Mouse (Mus musculus) forebrain, postnatal 0 days (tissue): Measurements from ENCODE around the gene Upb1. TPM values are rescaled to one million over a fixed set of nuclear protein-coding genes. Genes with fewer than 3 reads are reported as not detected.
"Not testable (repeated sequence)": the region's sequence is repeated elsewhere in the genome, so short reads cannot be mapped to it uniquely, and the experiment has no call there.

Experiments
- ATAC-seq: fragments of 200-750 bp; cut with Nextera tagmentation; 2 replicates; pipeline ENCODE4 v1.8.0; 2017; ENCODE audit warnings: mild to moderate bottlenecking, moderate library complexity
- DNase-seq: peaks from one replicate; pipeline ENCODE4 v3.0.0-alpha.2; 2015
- H3K27ac ChIP-seq: fragments of 300-500 bp; sonication (generic); 2 replicates; pipeline ENCODE4 v1.5.1; 2014; ENCODE audit warnings: low read depth, mild to moderate bottlenecking, antibody characterized with exemption, low read length, moderate library complexity, mixed read lengths
- H3K27me3 ChIP-seq: fragments of 300-500 bp; sonication (generic); 2 replicates; pipeline ENCODE4 v1.6.1; 2014; ENCODE audit warnings: mild to moderate bottlenecking, low read length, mixed read lengths; ENCODE audit not compliant: insufficient read depth
- H3K36me3 ChIP-seq: fragments of 300-500 bp; sonication (generic); 2 replicates; pipeline ENCODE4 v1.6.1; 2014; ENCODE audit warnings: mild to moderate bottlenecking, moderate library complexity; ENCODE audit not compliant: insufficient read depth
- H3K4me1 ChIP-seq: fragments of 300-500 bp; sonication (generic); 2 replicates; pipeline ENCODE4 v1.6.1; 2014; ENCODE audit warnings: antibody characterized with exemption; ENCODE audit not compliant: insufficient read depth
- H3K4me2 ChIP-seq: fragments of 300-500 bp; sonication (generic); 2 replicates; pipeline ENCODE4 v1.6.1; 2014; ENCODE audit warnings: low read depth, mild to moderate bottlenecking, moderate library complexity
- H3K4me3 ChIP-seq: fragments of 300-500 bp; sonication (generic); 2 replicates; pipeline ENCODE4 v1.5.1; 2014; ENCODE audit warnings: low read depth, low read length, mixed read lengths
- H3K9ac ChIP-seq: fragments of 300-500 bp; sonication (generic); 2 replicates; pipeline ENCODE4 v1.6.1; 2014; ENCODE audit warnings: mild to moderate bottlenecking
- H3K9me3 ChIP-seq: fragments of 300-500 bp; sonication (generic); 2 replicates; pipeline ENCODE4 v1.6.1; 2016; ENCODE audit warnings: low read length
- CTCF ChIP-seq: sonication (generic); IDR thresholded peaks from 2 replicates; pipeline ENCODE4 v1.5.1; 2016; ENCODE audit warnings: antibody characterized with exemption, control low read depth, low read depth
- WGBS: fragments of 180-500 bp; shearing (Covaris S2); extraction: QIAGEN DNeasy Blood & Tissue Kit; methylation state at CpG from one replicate; pipeline ENCODE4 v1.1.7; 2014; 5-methylcytosine and 5-hydroxymethylcytosine counted together
- polyA plus RNA-seq: library from polyadenylated mRNA; unstranded; fragments of >200 nt; fragmentation: Nextera tagmentation; extraction: Ambion mirVana; gene quantifications from 2 replicates; pipeline ENCODE4 v1.2.1, GENCODE M21; 2015
- total RNA-seq: library from RNA; depleted of rRNA; stranded (reverse); fragments of >200 nt; gene quantifications from 2 replicates; pipeline ENCODE4 v1.2.3, GENCODE M21; 2014

Gene Upb1
- total and polyA plus RNA-seq, 2 experiments from 2014 or later, result 0.58 to 0.62 TPM

DNA sequence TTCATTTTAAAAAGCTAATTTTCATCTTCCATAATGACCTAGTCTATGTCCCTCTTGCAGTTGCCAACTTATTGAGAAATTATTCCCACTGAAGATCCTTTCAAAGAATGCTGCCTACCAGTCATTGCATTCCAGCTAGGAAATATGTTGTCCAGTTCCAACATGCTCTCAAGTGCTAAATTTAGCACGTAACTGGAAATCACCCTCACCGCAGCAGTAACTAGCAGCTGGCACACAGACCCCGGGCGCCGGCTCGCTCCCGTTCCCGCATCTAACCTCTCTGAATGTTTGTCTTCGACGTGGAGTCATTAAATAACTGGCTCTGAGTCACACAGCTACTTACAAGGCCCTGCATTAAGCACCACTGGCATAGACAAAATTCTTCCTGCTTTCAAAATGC is 22.2 kb upstream of the Upb1 start:
- WGBS, result 73% methylated on average over 10 of the region's 10 CpGs

DNA sequence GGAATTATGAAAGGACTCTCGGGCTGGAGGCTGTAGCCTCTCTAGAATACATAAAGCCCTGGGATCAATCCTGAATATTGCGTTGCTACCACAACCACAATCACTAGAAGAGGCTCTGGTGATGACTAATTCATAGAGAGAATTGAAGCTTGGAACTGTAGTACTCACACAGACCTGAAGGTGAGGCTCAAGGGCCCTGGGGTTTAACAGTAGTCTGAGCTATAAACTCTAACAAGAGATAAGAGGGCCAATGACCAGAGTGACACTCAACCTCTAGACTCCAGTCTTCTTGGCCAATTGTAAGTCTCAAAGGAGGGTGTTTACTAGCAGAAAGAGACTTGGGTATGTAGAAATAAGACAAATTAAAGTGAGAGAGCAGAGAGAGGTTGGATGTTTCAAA is 10.8 kb upstream of the Upb1 start:
- 74% methylated on average over 2 of the region's 2 CpGs for WGBS
- H3K4me2 ChIP-seq, result no peak overlapping the region
- H3K4me3 ChIP-seq, result no peak overlapping the region
- no peak for DNase-seq
- TF ChIP-seq CTCF, result no peak
- no peaks in the 10 kb centered on the region for H3K9me3 ChIP-seq
- H3K4me1 ChIP-seq, result no peaks in the 10 kb centered on the region
- no peak overlapping the region for H3K27ac ChIP-seq
- no peak for ATAC-seq
- H3K9ac ChIP-seq, result no peak overlapping the region
- H3K36me3 ChIP-seq, result no peaks in the 10 kb centered on the region
- no peaks in the 10 kb centered on the region for H3K27me3 ChIP-seq

More for the DNA sequence above, 22.2 kb upstream of the Upb1 start:
- no peaks in the 10 kb centered on the region for H3K4me1 ChIP-seq
- no peak overlapping the region for H3K4me3 ChIP-seq
- no peak for TF ChIP-seq CTCF
- H3K27ac ChIP-seq, result no peak overlapping the region
- H3K27me3 ChIP-seq, result no peaks in the 10 kb centered on the region
- ATAC-seq (no peak), DNase-seq (no peak)
- no peak overlapping the region for H3K9ac ChIP-seq
- H3K4me2 ChIP-seq, result no peak overlapping the region
- no peaks in the 10 kb centered on the region for H3K9me3 ChIP-seq
- no peaks in the 10 kb centered on the region for H3K36me3 ChIP-seq

DNA sequence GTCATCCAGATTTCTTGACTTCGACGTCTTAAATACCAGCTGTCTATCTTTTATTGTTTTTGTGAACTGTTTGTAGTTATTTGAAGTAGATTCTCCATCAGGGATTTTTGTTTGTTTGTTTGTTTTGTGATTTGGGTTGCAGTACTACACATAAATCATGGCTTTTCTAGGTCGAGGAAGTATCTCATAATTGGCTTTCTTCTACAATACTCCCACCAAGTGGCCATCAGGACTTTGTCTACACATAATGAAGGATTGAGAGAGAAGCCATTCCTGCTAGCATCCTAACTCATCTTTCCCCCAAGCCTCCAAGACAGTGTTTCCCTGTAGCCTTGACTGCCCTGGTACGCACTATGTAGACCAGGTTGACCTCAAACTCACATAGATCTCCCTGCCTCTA is 10.1 kb upstream of the Upb1 start:
- WGBS, result 90% methylated on average over 4 of the region's 4 CpGs

DNA sequence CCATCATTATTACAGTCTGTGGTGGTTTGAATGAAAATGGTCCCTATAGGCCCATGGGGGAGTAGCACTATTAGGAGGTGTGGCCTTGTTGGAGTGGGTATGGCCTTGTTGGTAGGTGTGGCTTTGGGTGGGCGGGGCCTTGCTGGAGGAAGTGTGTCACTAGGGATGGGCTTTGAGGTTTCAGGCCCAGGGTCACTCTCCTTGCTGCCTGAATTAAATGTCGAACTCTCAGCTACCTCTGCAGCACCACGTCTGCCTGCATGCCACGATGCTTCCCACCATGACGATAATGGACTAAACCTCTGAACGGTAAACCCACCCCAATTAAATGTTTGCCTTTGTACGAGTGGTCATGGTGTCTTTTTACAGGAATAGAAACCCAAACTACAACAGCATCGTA is 6.1 kb upstream of the Upb1 start:
- DNase-seq (no peak), ATAC-seq (no peak)
- no peaks in the 10 kb centered on the region for H3K36me3 ChIP-seq
- H3K4me2 ChIP-seq, result no peak overlapping the region
- H3K9me3 ChIP-seq, result no peaks in the 10 kb centered on the region
- TF ChIP-seq CTCF, result no peak
- H3K9ac ChIP-seq, result no peak overlapping the region
- no peak overlapping the region for H3K4me3 ChIP-seq
- H3K4me1 ChIP-seq, result no peaks in the 10 kb centered on the region
- 89% methylated on average over 8 of the region's 8 CpGs for WGBS
- no peaks in the 10 kb centered on the region for H3K27me3 ChIP-seq
- no peak overlapping the region for H3K27ac ChIP-seq

More for the DNA sequence above, 10.1 kb upstream of the Upb1 start:
- peak; percentile 31; the same call in 1 of the 2 replicates for TF ChIP-seq CTCF
- H3K4me3 ChIP-seq, result no peak overlapping the region
- no peak overlapping the region for H3K4me2 ChIP-seq
- H3K27me3 ChIP-seq, result no peaks in the 10 kb centered on the region
- ATAC-seq (no peak), DNase-seq (no peak)
- H3K9me3 ChIP-seq, result no peaks in the 10 kb centered on the region
- no peaks in the 10 kb centered on the region for H3K36me3 ChIP-seq
- H3K4me1 ChIP-seq, result no peaks in the 10 kb centered on the region
- H3K9ac ChIP-seq, result no peak overlapping the region
- no peak overlapping the region for H3K27ac ChIP-seq

DNA sequence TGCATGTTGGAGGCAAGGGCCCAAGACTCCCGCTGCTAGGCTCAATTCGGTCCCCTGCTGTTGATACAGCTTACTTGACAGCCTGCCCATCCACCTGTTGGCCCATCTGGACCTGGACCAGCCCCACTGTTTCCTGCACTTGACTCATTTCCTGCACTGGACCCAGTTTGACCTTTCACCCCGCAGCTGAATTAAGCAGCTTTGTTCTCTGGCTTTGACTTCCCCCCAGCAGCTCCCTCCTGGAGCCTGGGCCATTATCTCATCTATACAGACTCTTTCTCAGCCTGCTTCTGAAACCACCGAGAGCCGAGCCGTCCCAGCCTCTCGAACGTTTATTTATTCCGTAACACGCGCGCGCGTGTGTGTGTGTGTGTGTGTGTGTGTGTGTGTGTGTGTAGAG is 3.9 kb upstream of the Upb1 start:
- TF ChIP-seq CTCF, result no peak
- no peaks in the 10 kb centered on the region for H3K9me3 ChIP-seq
- no peak overlapping the region for H3K9ac ChIP-seq
- DNase-seq, result no peak
- H3K4me3 ChIP-seq, result no peak overlapping the region
- H3K27me3 ChIP-seq, result no peaks in the 10 kb centered on the region
- peak; percentile 64 for ATAC-seq
- no peaks in the 10 kb centered on the region for H3K36me3 ChIP-seq
- H3K27ac ChIP-seq, result no peak overlapping the region
- H3K4me2 ChIP-seq, result no peak overlapping the region
- no peaks in the 10 kb centered on the region for H3K4me1 ChIP-seq
- 35% methylated on average over 14 of the region's 14 CpGs for WGBS

DNA sequence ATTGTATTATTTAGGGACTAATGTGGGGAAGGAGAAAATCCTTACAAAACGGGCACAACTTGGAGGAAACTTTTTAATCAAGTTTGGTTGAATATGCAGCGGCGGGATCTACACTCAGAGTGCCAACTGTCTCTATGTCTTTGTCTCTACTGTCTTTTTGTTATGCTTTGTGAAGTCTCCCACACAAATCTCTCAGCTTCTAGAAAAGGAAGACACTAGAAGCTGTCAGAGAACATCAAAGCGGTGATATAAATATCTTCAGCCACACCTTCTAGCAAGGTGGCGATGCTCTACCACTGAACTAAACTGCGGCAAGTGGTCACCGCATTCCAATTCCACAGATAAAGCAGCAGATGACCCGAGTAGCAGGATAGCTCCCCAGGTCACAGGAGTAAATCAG is 5.0 kb downstream of the Upb1 start:
- H3K4me2 ChIP-seq, result no peak overlapping the region
- H3K4me1 ChIP-seq, result no peaks in the 10 kb centered on the region
- H3K4me3 ChIP-seq, result no peak overlapping the region
- no peak for TF ChIP-seq CTCF
- ATAC-seq, result no peak
- 91% methylated on average over 8 of the region's 8 CpGs for WGBS
- H3K36me3 ChIP-seq, result no peaks in the 10 kb centered on the region
- no peak overlapping the region for H3K9ac ChIP-seq
- H3K27me3 ChIP-seq, result no peaks in the 10 kb centered on the region
- H3K9me3 ChIP-seq, result no peaks in the 10 kb centered on the region
- no peak for DNase-seq
- H3K27ac ChIP-seq, result no peak overlapping the region

DNA sequence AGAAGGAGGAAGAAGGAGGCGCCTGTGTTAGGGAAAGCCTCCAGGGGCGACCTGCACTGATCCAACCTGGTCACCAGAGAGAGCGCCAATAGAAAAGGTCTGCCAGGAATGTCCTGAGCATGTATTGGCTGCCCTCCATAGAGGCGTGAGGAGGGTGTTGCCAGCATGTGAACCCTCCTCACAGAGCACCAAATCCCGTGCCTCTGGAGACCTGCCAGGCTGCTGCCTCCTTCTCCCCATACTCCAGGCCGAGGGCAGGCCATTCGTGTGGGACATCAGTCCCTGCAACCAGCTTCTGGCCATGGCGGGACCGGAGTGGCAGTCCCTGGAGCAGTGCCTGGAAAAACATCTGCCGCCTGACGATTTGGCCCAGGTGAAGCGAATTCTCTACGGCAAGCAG is 5.8 kb downstream of the Upb1 start:
- no peaks in the 10 kb centered on the region for H3K4me1 ChIP-seq
- H3K9ac ChIP-seq, result no peak overlapping the region
- H3K4me2 ChIP-seq, result no peak overlapping the region
- no peak for ATAC-seq
- no peak overlapping the region for H3K27ac ChIP-seq
- no peak overlapping the region for H3K4me3 ChIP-seq
- no peaks in the 10 kb centered on the region for H3K36me3 ChIP-seq
- TF ChIP-seq CTCF, result no peak
- WGBS, result 40% methylated on average over 13 of the region's 13 CpGs
- DNase-seq, result no peak
- H3K9me3 ChIP-seq, result no peaks in the 10 kb centered on the region
- H3K27me3 ChIP-seq, result no peaks in the 10 kb centered on the region

DNA sequence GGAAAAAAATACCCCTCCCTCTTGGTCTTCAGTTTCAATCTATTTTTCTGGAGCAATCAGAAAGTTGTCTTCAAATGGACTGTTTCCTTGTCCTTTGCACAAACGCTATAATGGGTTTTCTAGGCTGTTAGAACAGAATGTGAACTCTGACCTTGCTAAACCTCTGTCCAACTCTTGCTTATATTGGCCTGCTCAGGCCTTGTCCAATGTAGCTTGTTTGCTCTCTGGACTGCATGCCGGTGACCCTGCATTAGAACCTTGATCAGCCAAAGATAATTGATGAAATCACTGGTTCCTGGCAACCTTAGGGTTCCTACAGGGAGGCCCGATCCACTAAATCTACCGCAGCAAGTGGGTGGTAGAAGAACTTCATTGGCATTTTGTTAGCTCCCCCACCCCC is 6.8 kb downstream of the Upb1 start:
- TF ChIP-seq CTCF, result no peak
- WGBS, result 83% methylated on average over 4 of the region's 4 CpGs
- no peak for ATAC-seq
- no peaks in the 10 kb centered on the region for H3K27me3 ChIP-seq
- no peak overlapping the region for H3K4me2 ChIP-seq
- H3K36me3 ChIP-seq, result no peaks in the 10 kb centered on the region
- H3K9ac ChIP-seq, result no peak overlapping the region
- DNase-seq, result no peak
- H3K9me3 ChIP-seq, result no peaks in the 10 kb centered on the region
- no peak overlapping the region for H3K4me3 ChIP-seq
- H3K27ac ChIP-seq, result no peak overlapping the region
- no peaks in the 10 kb centered on the region for H3K4me1 ChIP-seq

DNA sequence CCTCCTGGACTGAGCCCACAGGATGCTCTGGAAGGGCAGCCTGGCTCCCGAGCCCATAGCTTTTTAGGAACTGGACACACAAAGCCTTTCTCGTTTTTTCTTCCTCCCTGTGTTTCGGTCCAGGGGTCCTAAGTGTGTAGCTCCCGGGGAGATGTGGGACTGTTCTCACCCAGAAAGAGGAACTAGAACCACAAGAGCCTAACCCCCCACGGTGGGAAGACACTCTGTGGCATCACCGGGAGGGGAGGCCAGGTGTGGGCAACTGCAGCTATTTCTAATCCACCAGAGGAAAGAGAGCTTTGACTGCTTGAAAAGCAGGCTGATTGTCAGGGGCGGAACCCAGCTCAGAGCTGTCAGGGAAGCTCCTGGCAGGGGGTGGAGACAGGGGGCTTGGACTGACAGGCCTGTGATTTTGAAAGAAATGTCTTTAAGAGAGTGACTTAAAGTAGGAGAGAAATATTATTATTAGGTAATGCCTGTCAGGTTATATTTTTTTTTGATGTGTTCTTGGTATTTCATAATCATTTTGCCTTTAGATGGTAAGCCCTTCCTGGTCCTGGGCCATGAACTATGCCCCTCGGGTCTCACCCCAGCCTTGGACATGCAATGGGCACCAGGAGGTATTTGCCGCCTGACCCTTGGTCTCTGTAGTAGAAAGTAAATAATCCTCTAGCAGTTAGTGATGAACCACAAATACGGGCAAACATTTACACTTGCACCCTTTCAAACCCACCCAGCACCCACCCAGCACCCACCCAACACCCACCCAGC is 10.6 kb downstream of the Upb1 start:
- H3K4me3 ChIP-seq, H3K4me1 ChIP-seq, H3K9me3 ChIP-seq, H3K27me3 ChIP-seq, H3K36me3 ChIP-seq, H3K9ac ChIP-seq, H3K4me2 ChIP-seq: not testable (repeated sequence)
- DNase-seq (peak; percentile 17), ATAC-seq (peak; percentile 88)
- H3K27ac ChIP-seq, result peak overlapping the region; percentile 71
- 35% methylated on average over 9 of the region's 10 CpGs for WGBS
